Comparison of ENCODE assay signal across 9 mouse cellular contexts in genomic region chr9:59565600-59565999, GRCm38 (mm10). TPM values are rescaled to one million over a fixed set of nuclear protein-coding genes. Genes with fewer than 3 reads are reported as not detected.
DNase-seq lines count a peak whose midpoint lies in the region; ATAC-seq lines count a peak whose summit lies in the region.
"Had no signal": no experiment of that assay in that cellular context is flagged by ENCODE, and none has a peak within 500 bp of the region (broad histone marks: within the 10 kb centered on the region; RNA-seq: fewer than 3 reads in every experiment).

No protein-coding gene starts in this region.

- WGBS in heart, embryonic 16.5 days = 16% methylated on average over 4 of the region's 4 CpGs

- no peaks in the 10 kb centered on the region for H3K4me1 ChIP-seq in heart, embryonic 16.5 days (ENCODE audit: control insufficient read depth, insufficient read depth, low read length)
- H3K4me1 ChIP-seq: midbrain, embryonic 12.5 days had no signal

- no peak for ATAC-seq in cerebellum, adult (ENCODE audit: insufficient number of reproducible peaks, low FRiP score, low TSS enrichment)
- peak; percentile 55; the same call in 1 of the 2 replicates for ATAC-seq in heart, embryonic 16.5 days (replicated peaks; ENCODE audit: extremely low read depth, insufficient read depth, low FRiP score)

- no peak overlapping the region for H3K27ac ChIP-seq in heart, embryonic 16.5 days (ENCODE audit: low read length)
- H3K27ac ChIP-seq: midbrain, embryonic 12.5 days had no signal

- H3K27me3 ChIP-seq in heart, embryonic 16.5 days (ENCODE audit: control insufficient read depth, insufficient read depth, low read length) = no peaks in the 10 kb centered on the region
- H3K27me3 ChIP-seq: midbrain, embryonic 12.5 days had no signal

- H3K9me3 ChIP-seq in heart, embryonic 16.5 days (replicated peaks; ENCODE audit: control insufficient read depth, low read length) = no peaks in the 10 kb centered on the region
- H3K9me3 ChIP-seq: midbrain, embryonic 12.5 days had no signal

- no peak overlapping the region for H3K4me3 ChIP-seq in heart, embryonic 16.5 days (ENCODE audit: low read length)
- H3K4me3 ChIP-seq: midbrain, embryonic 12.5 days had no signal

- H3K4me2 ChIP-seq in heart, embryonic 16.5 days (ENCODE audit: low read depth, low read length) = no peak overlapping the region
- H3K4me2 ChIP-seq: midbrain, embryonic 12.5 days had no signal

- peaks cover 2% of the 10 kb centered on the region; the same call in 1 of the 2 replicates for H3K36me3 ChIP-seq in heart, embryonic 16.5 days (ENCODE audit: control insufficient read depth, insufficient read depth)

- DNase-seq in cerebellum, adult 11 months = peak; percentile 46
- DNase-seq in adipocyte (ENCODE audit: low spot score) = peak; percentile 83
- peak; percentile 78 for DNase-seq in embryo, embryonic 10.5 days (ENCODE audit: low spot score)
- peak; percentile 45 to 75 for DNase-seq in layer of hippocampus, postnatal 25 days (ENCODE audit: extremely low spot score in 1 of 2, low spot score in 1 of 2)
- peak; percentile 72 for DNase-seq in mesoderm, embryonic 11.5 days (ENCODE audit: low read depth, low spot score)
- peak; percentile 50 to 84 for DNase-seq in spleen, postnatal 10 days (ENCODE audit: low spot score in 2 of 2)

- H3K9ac ChIP-seq in heart, embryonic 16.5 days (ENCODE audit: low read length) = no peak overlapping the region
- H3K9ac ChIP-seq: midbrain, embryonic 12.5 days had no signal

RNA-seq across cellular contexts. Expression of gene Celf6, which starts 12.1 kb away (rescaled TPM):
- 0.17 and 0.35 TPM in 2 replicates for polyA plus RNA-seq in heart, embryonic 16.5 days (2015; fragmentation: Nextera tagmentation; extraction: Ambion mirVana)
- total RNA-seq in layer of hippocampus, postnatal 25 days (2021) = 10 to 100 TPM; 23.7 to 25.6 TPM

RNA-seq across cellular contexts. Expression of gene Tmem202, which starts 26.0 kb away (rescaled TPM):
- 0.27 and 0.34 TPM in 2 replicates for polyA plus RNA-seq in heart, embryonic 16.5 days (2015; fragmentation: Nextera tagmentation; extraction: Ambion mirVana)
- 1 to 10 TPM; 2.0 to 2.1 TPM for total RNA-seq in layer of hippocampus, postnatal 25 days (2021)
- polyA plus RNA-seq: midbrain, embryonic 12.5 days had no signal

RNA-seq across cellular contexts. Expression of gene Hexa, which starts 26.3 kb away (rescaled TPM):
- polyA plus RNA-seq in heart, embryonic 16.5 days (2015; fragmentation: Nextera tagmentation; extraction: Ambion mirVana) = 66.2 and 76.3 TPM in 2 replicates
- total RNA-seq in layer of hippocampus, postnatal 25 days (2021) = 10 to 100 TPM; 45.8 to 52.7 TPM

RNA-seq across cellular contexts. Expression of gene Parp6, which starts 51.5 kb away (rescaled TPM):
- polyA plus RNA-seq in heart, embryonic 16.5 days (2015; fragmentation: Nextera tagmentation; extraction: Ambion mirVana) = 21.1 and 24.1 TPM in 2 replicates
- 100 to 1,000 TPM; 138 to 142 TPM for total RNA-seq in layer of hippocampus, postnatal 25 days (2021)
